Mouse (Mus musculus) heart, embryonic 12.5 days (tissue): ENCODE results near the gene Zfp646. TPM values are rescaled to one million over a fixed set of nuclear protein-coding genes. Genes with fewer than 3 reads are reported as not detected.
"Not testable (repeated sequence)": the region's sequence is repeated elsewhere in the genome, so short reads cannot be mapped to it uniquely, and the experiment has no call there.

Experiments used
- ATAC-seq: fragments of 200-750 bp; cut with Nextera tagmentation; 2 replicates; pipeline ENCODE4 v1.8.0; 2017; ENCODE audit warnings: moderate TSS enrichment, moderate library complexity; ENCODE audit not compliant: insufficient number of reproducible peaks, low FRiP score
- H3K27ac ChIP-seq: fragments of 300-500 bp; sonication (generic); 2 replicates; pipeline ENCODE4 v1.5.1; 2016; ENCODE audit warnings: mild to moderate bottlenecking, moderate library complexity; ENCODE audit not compliant: poor library complexity, severe bottlenecking
- H3K27me3 ChIP-seq: fragments of 300-500 bp; sonication (generic); replicated peaks from 2 replicates; pipeline ENCODE4 v1.6.1; 2016; ENCODE audit warnings: mild to moderate bottlenecking, moderate library complexity
- H3K36me3 ChIP-seq: fragments of 300-500 bp; sonication (generic); 2 replicates; pipeline ENCODE4 v1.6.1; 2016; ENCODE audit warnings: mild to moderate bottlenecking, moderate library complexity
- H3K4me1 ChIP-seq: fragments of 300-500 bp; sonication (generic); replicated peaks from 2 replicates; pipeline ENCODE4 v1.6.1; 2016; ENCODE audit warnings: mild to moderate bottlenecking
- H3K4me2 ChIP-seq: fragments of 300-500 bp; sonication (generic); 2 replicates; pipeline ENCODE4 v1.6.1; 2016; ENCODE audit warnings: mild to moderate bottlenecking, moderate library complexity
- H3K4me3 ChIP-seq: fragments of 300-500 bp; sonication (generic); 2 replicates; pipeline ENCODE4 v1.5.1; 2016; ENCODE audit warnings: mild to moderate bottlenecking
- H3K9ac ChIP-seq: fragments of 300-500 bp; sonication (generic); 2 replicates; pipeline ENCODE4 v1.6.1; 2016; ENCODE audit warnings: mild to moderate bottlenecking, moderate library complexity
- H3K9me3 ChIP-seq: fragments of 300-500 bp; sonication (generic); replicated peaks from 2 replicates; pipeline ENCODE4 v1.6.1; 2016; ENCODE audit warnings: mild to moderate bottlenecking, moderate library complexity
- WGBS: fragments of 180-500 bp; shearing (Covaris S2); methylation state at CpG from one replicate; pipeline ENCODE4 v1.1.7; 2016; 5-methylcytosine and 5-hydroxymethylcytosine counted together
- polyA plus RNA-seq: library from polyadenylated mRNA; unstranded; fragments of >200 nt; fragmentation: Nextera tagmentation; extraction: Ambion mirVana; gene quantifications from 2 replicates; pipeline ENCODE4 v1.2.1, GENCODE M21; 2016

The Zfp646 gene
- 11.5 and 12.9 TPM in 2 replicates for polyA plus RNA-seq

- WGBS, result under 1% methylated on average over 41 of the region's 41 CpGs
- Histone ChIP-seq H3K4me3 (peak within 1 kb of the TSS; percentile 94), H3K4me2 (peak within 1 kb of the TSS; percentile 74), H3K27me3 (no peaks in the 10 kb centered on the region), H3K27ac (peak within 1 kb of the TSS; percentile 98), H3K4me1 (peaks cover 20% of the 10 kb centered on the region), H3K9ac (peak within 1 kb of the TSS; percentile 97), H3K9me3 (no peaks in the 10 kb centered on the region), H3K36me3 (peaks cover 39% of the 10 kb centered on the region)
- peak; percentile 89 for ATAC-seq
Observed at GRCm38 (mm10) chr7:127876041-127876466, at the start of gene Zfp646. TSS of gene Zfp646 (plus strand) at chr7:127876221.

GRCm38 (mm10) chr7:127835550-127835949 is 40.5 kb upstream of the Zfp646 start:
- H3K27me3 ChIP-seq, result no peaks in the 10 kb centered on the region
- ATAC-seq, result no peak
- 75% methylated on average over 2 of the region's 2 CpGs for WGBS
- no peaks in the 10 kb centered on the region for H3K9me3 ChIP-seq
- H3K27ac ChIP-seq, result no peak overlapping the region
- H3K4me2 ChIP-seq, result no peak overlapping the region
- no peaks in the 10 kb centered on the region for H3K36me3 ChIP-seq
- no peaks in the 10 kb centered on the region for H3K4me1 ChIP-seq
- H3K4me3 ChIP-seq, result no peak overlapping the region
- H3K9ac ChIP-seq, result no peak overlapping the region

GRCm38 (mm10) chr7:127837473-127837872 is 38.5 kb upstream of the Zfp646 start:
- no peaks in the 10 kb centered on the region for H3K9me3 ChIP-seq
- H3K36me3 ChIP-seq, result no peaks in the 10 kb centered on the region
- no peak overlapping the region for H3K27ac ChIP-seq
- H3K9ac ChIP-seq, result no peak overlapping the region
- H3K4me1 ChIP-seq, result peaks cover 5% of the 10 kb centered on the region
- ATAC-seq, result no peak
- no peaks in the 10 kb centered on the region for H3K27me3 ChIP-seq
- WGBS, result 85% methylated on average over 5 of the region's 5 CpGs
- no peak overlapping the region for H3K4me3 ChIP-seq
- H3K4me2 ChIP-seq, result no peak overlapping the region

- H3K9me3 ChIP-seq, H3K4me2 ChIP-seq, H3K27me3 ChIP-seq, H3K4me3 ChIP-seq, H3K9ac ChIP-seq, H3K27ac ChIP-seq, H3K4me1 ChIP-seq, H3K36me3 ChIP-seq, ATAC-seq: not testable (repeated sequence)
- 79% methylated on average over 4 of the region's 4 CpGs for WGBS
Observed at GRCm38 (mm10) chr7:127837878-127838277, 38.1 kb upstream of the Zfp646 start.

- H3K4me2 ChIP-seq, H3K27me3 ChIP-seq, H3K27ac ChIP-seq, H3K9me3 ChIP-seq, H3K9ac ChIP-seq, H3K4me3 ChIP-seq, ATAC-seq: not testable (repeated sequence)
- Histone ChIP-seq H3K4me1 (peaks cover 11% of the 10 kb centered on the region), H3K36me3 (peaks cover 17% of the 10 kb centered on the region)
- 76% methylated on average over 2 of the region's 2 CpGs for WGBS
Observed at GRCm38 (mm10) chr7:127840031-127840430, 36.0 kb upstream of the Zfp646 start.

GRCm38 (mm10) chr7:127840886-127841285 is 35.1 kb upstream of the Zfp646 start:
- Histone ChIP-seq H3K27ac (peak overlapping the region; percentile 93), H3K27me3 (no peaks in the 10 kb centered on the region), H3K36me3 (peaks cover 23% of the 10 kb centered on the region), H3K9me3 (no peaks in the 10 kb centered on the region), H3K4me2 (peak overlapping the region; percentile 83), H3K4me3 (peak overlapping the region; percentile 89), H3K4me1 (peaks cover 11% of the 10 kb centered on the region), H3K9ac (peak overlapping the region; percentile 89)
- 3% methylated on average over 15 of the region's 15 CpGs for WGBS
- ATAC-seq, result peak; percentile 23; the same call in 1 of the 2 replicates

GRCm38 (mm10) chr7:127841340-127842000 is 34.6 kb upstream of the Zfp646 start:
- H3K4me2 ChIP-seq, result peak overlapping the region; percentile 83
- no peaks in the 10 kb centered on the region for H3K27me3 ChIP-seq
- H3K9me3 ChIP-seq, result no peaks in the 10 kb centered on the region
- peak; percentile 93 for ATAC-seq
- WGBS, result under 1% methylated on average over 45 of the region's 46 CpGs
- peak overlapping the region; percentile 89 for H3K4me3 ChIP-seq
- H3K9ac ChIP-seq, result peak overlapping the region; percentile 89
- H3K36me3 ChIP-seq, result peaks cover 28% of the 10 kb centered on the region
- peaks cover 11% of the 10 kb centered on the region for H3K4me1 ChIP-seq
- peak overlapping the region; percentile 93 for H3K27ac ChIP-seq

GRCm38 (mm10) chr7:127842001-127842718 is 33.9 kb upstream of the Zfp646 start:
- ATAC-seq, result peak; percentile 66
- WGBS, result under 1% methylated on average over 40 of the region's 40 CpGs

GRCm38 (mm10) chr7:127849973-127850875 is 25.8 kb upstream of the Zfp646 start:
- ATAC-seq, result no peak
- no peaks in the 10 kb centered on the region for H3K9me3 ChIP-seq
- no peak overlapping the region for H3K4me3 ChIP-seq
- H3K9ac ChIP-seq, result no peak overlapping the region
- H3K36me3 ChIP-seq, result peaks cover 34% of the 10 kb centered on the region
- no peak overlapping the region for H3K4me2 ChIP-seq
- WGBS, result 65% methylated on average over 6 of the region's 6 CpGs
- 0 out of 2 replicates have a peak, but pooled peaks cover 4% of the 10 kb centered on the region for H3K4me1 ChIP-seq
- H3K27me3 ChIP-seq, result no peaks in the 10 kb centered on the region
- no peak overlapping the region for H3K27ac ChIP-seq

More at GRCm38 (mm10) chr7:127842001-127842718, 33.9 kb upstream of the Zfp646 start:
- no peaks in the 10 kb centered on the region for H3K9me3 ChIP-seq
- H3K4me1 ChIP-seq, result peaks cover 11% of the 10 kb centered on the region
- peaks cover 35% of the 10 kb centered on the region for H3K36me3 ChIP-seq
- H3K4me2 ChIP-seq, result peak overlapping the region; percentile 83
- no peaks in the 10 kb centered on the region for H3K27me3 ChIP-seq
- H3K27ac ChIP-seq, result peak overlapping the region; percentile 93
- H3K9ac ChIP-seq, result peak overlapping the region; percentile 89
- H3K4me3 ChIP-seq, result peak overlapping the region; percentile 89

GRCm38 (mm10) chr7:127850906-127851305 is 25.1 kb upstream of the Zfp646 start:
- no peak for ATAC-seq

More at GRCm38 (mm10) chr7:127850906-127851305, 25.1 kb upstream of the Zfp646 start:
- Histone ChIP-seq H3K27ac (no peak overlapping the region), H3K27me3 (no peaks in the 10 kb centered on the region), H3K4me2 (no peak overlapping the region), H3K9me3 (no peaks in the 10 kb centered on the region), H3K4me1 (0 out of 2 replicates have a peak, but pooled peaks cover 4% of the 10 kb centered on the region), H3K36me3 (peaks cover 28% of the 10 kb centered on the region), H3K4me3 (no peak overlapping the region), H3K9ac (no peak overlapping the region)
- WGBS, result 58% methylated on average over 5 of the region's 5 CpGs
